Mouse (Mus musculus) intestine, embryonic 15.5 days (tissue): ENCODE measurements around the gene Fa2h. TPM values are rescaled to one million over a fixed set of nuclear protein-coding genes. Genes with fewer than 3 reads are reported as not detected.
A peak's percentile ranks its signal among the peaks of the same experiment; 100 is the strongest.
"Not testable (repeated sequence)": the region's sequence is repeated elsewhere in the genome, so short reads cannot be mapped to it uniquely, and the experiment has no call there.

ENCODE experiments used
- ATAC-seq: fragments of 200-750 bp; cut with Nextera tagmentation; 2 replicates; pipeline ENCODE4 v1.8.0; 2017; ENCODE audit warnings: moderate TSS enrichment, moderate library complexity
- H3K27ac ChIP-seq: fragments of 300-500 bp; sonication (generic); 2 replicates; pipeline ENCODE4 v1.5.1; 2015; ENCODE audit warnings: mild to moderate bottlenecking, inconsistent platforms
- H3K27me3 ChIP-seq: fragments of 300-500 bp; sonication (generic); replicated peaks from 2 replicates; pipeline ENCODE4 v1.6.1; 2015; ENCODE audit warnings: inconsistent platforms
- H3K36me3 ChIP-seq: fragments of 300-500 bp; sonication (generic); 2 replicates; pipeline ENCODE4 v1.6.1; 2015; ENCODE audit warnings: inconsistent platforms
- H3K4me1 ChIP-seq: fragments of 300-500 bp; sonication (generic); replicated peaks from 2 replicates; pipeline ENCODE4 v1.6.1; 2015; ENCODE audit warnings: inconsistent platforms
- H3K4me2 ChIP-seq: fragments of 300-500 bp; sonication (generic); replicated peaks from 2 replicates; pipeline ENCODE4 v1.6.1; 2015; ENCODE audit warnings: mild to moderate bottlenecking, inconsistent platforms
- H3K4me3 ChIP-seq: fragments of 300-500 bp; sonication (generic); replicated peaks from 2 replicates; pipeline ENCODE4 v1.5.1; 2015; ENCODE audit warnings: inconsistent platforms
- H3K9ac ChIP-seq: fragments of 300-500 bp; sonication (generic); 2 replicates; pipeline ENCODE4 v1.6.1; 2015; ENCODE audit warnings: inconsistent platforms
- H3K9me3 ChIP-seq: fragments of 300-500 bp; sonication (generic); 2 replicates; pipeline ENCODE4 v1.6.1; 2016; ENCODE audit warnings: inconsistent platforms
- WGBS: fragments of 180-500 bp; shearing (Covaris S2); methylation state at CpG from one replicate; pipeline ENCODE4 v1.1.7; 2015; 5-methylcytosine and 5-hydroxymethylcytosine counted together
- polyA plus RNA-seq: library from polyadenylated mRNA; unstranded; fragments of >200 nt; fragmentation: Nextera tagmentation; extraction: Ambion mirVana; gene quantifications from 2 replicates; pipeline ENCODE4 v1.2.1, GENCODE M21; 2015

Fa2h gene
- polyA plus RNA-seq, 1 experiment from 2014 or later, result 1.2 TPM

- Histone ChIP-seq H3K9me3 (no peaks in the 10 kb centered on the region), H3K4me2 (no peak overlapping the region), H3K27ac (no peak overlapping the region), H3K9ac (no peak overlapping the region), H3K4me3 (no peak overlapping the region), H3K27me3 (no peaks in the 10 kb centered on the region), H3K36me3 (no peaks in the 10 kb centered on the region), H3K4me1 (no peaks in the 10 kb centered on the region)
- WGBS, result 81% methylated on average over 3 of the region's 3 CpGs
- no peak; the same call in 1 of the 2 replicates for ATAC-seq
Measured at GRCm38 (mm10) chr8:111312758-111313162, 80.9 kb downstream of the Fa2h start.

GRCm38 (mm10) chr8:111310006-111310405 lies 83.6 kb downstream of the Fa2h start:
- H3K4me2 ChIP-seq, H3K4me3 ChIP-seq, H3K27ac ChIP-seq, ATAC-seq, H3K9me3 ChIP-seq, H3K9ac ChIP-seq, H3K4me1 ChIP-seq, H3K27me3 ChIP-seq, H3K36me3 ChIP-seq: not testable (repeated sequence)
- 91% methylated on average over 15 of the region's 15 CpGs for WGBS

DNA sequence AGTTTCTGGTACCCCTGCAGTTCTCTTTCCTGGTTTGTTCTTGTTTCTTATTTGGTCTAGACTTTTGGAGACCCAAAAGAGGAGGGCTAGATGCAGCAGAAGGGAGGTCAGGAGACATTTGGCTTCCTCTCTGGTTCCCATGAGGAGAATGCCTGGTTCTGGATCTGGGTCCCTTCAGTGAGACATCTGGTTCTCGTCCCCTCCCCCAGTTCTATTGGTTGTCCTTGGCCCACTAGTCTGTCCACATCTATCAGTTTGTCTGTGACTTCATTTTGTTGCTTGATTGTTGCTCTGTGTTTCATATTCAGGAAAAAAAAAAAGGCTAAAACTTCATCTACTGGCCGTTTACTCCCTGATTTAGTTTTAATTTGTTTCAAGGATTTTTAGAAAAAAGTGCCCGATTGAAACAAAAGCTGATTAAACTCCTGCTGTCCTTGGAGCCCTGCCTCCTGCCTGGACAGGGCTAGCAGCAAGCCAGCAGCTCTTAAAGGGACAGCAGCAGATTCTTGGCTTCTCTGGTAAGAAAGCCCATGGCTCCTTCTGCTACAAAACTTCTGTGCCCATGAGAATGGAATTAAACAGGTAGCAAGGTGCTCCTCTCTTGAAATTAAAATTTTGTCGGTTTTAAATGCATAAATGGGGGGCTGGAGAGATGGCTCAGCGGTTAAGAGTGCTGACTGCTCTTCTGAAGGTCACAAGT lies 88.4 kb downstream of the Fa2h start:
- no peak overlapping the region for H3K27ac ChIP-seq
- no peak overlapping the region for H3K4me3 ChIP-seq
- no peaks in the 10 kb centered on the region for H3K36me3 ChIP-seq
- H3K9me3 ChIP-seq, result no peaks in the 10 kb centered on the region
- no peak overlapping the region for H3K4me2 ChIP-seq
- no peaks in the 10 kb centered on the region for H3K4me1 ChIP-seq
- 30% methylated on average over 5 of the region's 5 CpGs for WGBS
- ATAC-seq, result no peak
- no peak overlapping the region; the same call in 1 of the 2 replicates for H3K9ac ChIP-seq
- no peaks in the 10 kb centered on the region for H3K27me3 ChIP-seq

DNA sequence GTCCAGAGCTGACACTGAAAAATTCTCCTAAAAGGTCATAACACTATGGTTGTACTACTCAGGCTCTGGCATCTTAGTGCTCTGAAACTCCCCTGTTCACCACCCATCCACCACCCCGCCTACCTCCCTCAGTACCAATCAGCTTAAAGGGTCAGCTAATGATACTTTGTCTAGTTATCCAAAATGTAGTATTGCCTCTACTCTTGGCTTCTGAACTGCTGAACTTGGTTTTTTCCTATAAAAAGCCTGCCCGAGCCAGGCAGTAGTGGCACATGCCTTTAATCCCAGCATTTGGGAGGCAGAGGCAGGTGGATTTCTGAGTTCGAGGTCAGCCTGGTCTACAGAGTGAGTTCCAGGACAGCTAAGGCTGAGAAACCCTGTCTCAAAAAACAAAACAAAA lies 89.3 kb downstream of the Fa2h start:
- H3K4me1 ChIP-seq, result no peaks in the 10 kb centered on the region
- no peak overlapping the region for H3K4me3 ChIP-seq
- 94% methylated on average over 3 of the region's 3 CpGs for WGBS
- no peaks in the 10 kb centered on the region for H3K36me3 ChIP-seq
- no peak overlapping the region for H3K4me2 ChIP-seq
- H3K27me3 ChIP-seq, result no peaks in the 10 kb centered on the region
- ATAC-seq, result no peak
- H3K9ac ChIP-seq, result no peak overlapping the region
- H3K27ac ChIP-seq, result no peak overlapping the region
- H3K9me3 ChIP-seq, result no peaks in the 10 kb centered on the region

- H3K4me1 ChIP-seq, H3K27ac ChIP-seq, H3K27me3 ChIP-seq, H3K36me3 ChIP-seq, ATAC-seq, H3K4me3 ChIP-seq, H3K4me2 ChIP-seq, H3K9ac ChIP-seq, H3K9me3 ChIP-seq: not testable (repeated sequence)
- WGBS, result 75% methylated on average over 5 of the region's 5 CpGs
Measured at GRCm38 (mm10) chr8:111303076-111303803, 90.4 kb downstream of the Fa2h start.

- H3K27me3 ChIP-seq, result no peaks in the 10 kb centered on the region
- peak overlapping the region; percentile 54 for H3K4me2 ChIP-seq
- H3K4me1 ChIP-seq, result peaks cover 5% of the 10 kb centered on the region; the same call in 1 of the 2 replicates
- no peak overlapping the region for H3K9ac ChIP-seq
- H3K27ac ChIP-seq, result peak overlapping the region; percentile 69
- peaks cover 5% of the 10 kb centered on the region; the same call in 1 of the 2 replicates for H3K36me3 ChIP-seq
- WGBS, result 67% methylated on average over 11 of the region's 11 CpGs
- no peaks in the 10 kb centered on the region for H3K9me3 ChIP-seq
- H3K4me3 ChIP-seq, result peak overlapping the region; percentile 90
- no peak for ATAC-seq
Measured at GRCm38 (mm10) chr8:111300597-111301546, 92.8 kb downstream of the Fa2h start.

DNA sequence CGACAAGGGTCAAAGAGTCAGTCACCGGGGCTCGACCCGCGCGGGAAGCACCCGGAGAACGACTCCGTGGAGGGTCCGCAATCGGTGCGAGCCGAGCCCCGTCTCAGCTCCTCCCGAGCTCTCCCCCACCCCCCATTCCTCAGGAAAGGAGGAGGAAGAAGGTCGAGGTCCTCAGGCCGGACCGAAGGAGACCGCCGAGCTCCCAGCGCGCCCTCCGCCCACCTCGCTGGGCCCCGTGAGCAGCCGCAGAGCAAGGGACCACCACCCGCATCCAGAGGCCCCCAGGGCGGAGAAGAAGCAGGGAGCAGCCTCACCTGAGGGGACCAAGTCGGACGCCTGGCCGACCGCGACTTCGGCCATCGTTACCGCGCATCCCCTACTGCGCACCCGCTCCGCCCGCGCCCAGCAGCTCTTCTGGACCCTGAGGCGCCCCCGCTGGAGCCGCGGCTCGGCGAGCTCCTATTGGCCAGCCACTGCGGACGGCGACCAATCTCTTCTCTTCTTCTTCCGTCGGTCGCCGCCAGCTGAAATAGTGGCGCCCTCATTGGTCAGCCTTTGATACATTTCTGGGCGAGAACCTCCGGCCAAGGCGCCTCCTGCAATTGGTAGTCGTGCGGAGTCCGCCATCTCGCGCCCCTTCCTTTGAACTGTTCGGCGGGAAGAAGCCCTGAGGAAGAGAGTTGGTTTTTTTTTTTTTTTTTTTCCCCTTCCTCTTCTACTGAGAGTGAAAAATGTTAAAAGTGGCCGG lies 93.6 kb downstream of the Fa2h start, which contains the start of gene Rfwd3:
Rfwd3 (minus strand) TSS at position 402 of the 748 bp plus-strand sequence.
- H3K4me3 ChIP-seq, result peak within 1 kb of the TSS; percentile 90
- H3K9ac ChIP-seq, result peak within 1 kb of the TSS; percentile 89
- no peaks in the 10 kb centered on the region for H3K9me3 ChIP-seq
- WGBS, result under 1% methylated on average over 66 of the region's 67 CpGs
- no peaks in the 10 kb centered on the region for H3K27me3 ChIP-seq
- H3K36me3 ChIP-seq, result peaks cover 7% of the 10 kb centered on the region
- peak within 1 kb of the TSS; percentile 93 for H3K27ac ChIP-seq
- H3K4me2 ChIP-seq, result peak within 1 kb of the TSS; percentile 60
- peaks cover 5% of the 10 kb centered on the region; the same call in 1 of the 2 replicates for H3K4me1 ChIP-seq
- peak; percentile 99 for ATAC-seq

DNA sequence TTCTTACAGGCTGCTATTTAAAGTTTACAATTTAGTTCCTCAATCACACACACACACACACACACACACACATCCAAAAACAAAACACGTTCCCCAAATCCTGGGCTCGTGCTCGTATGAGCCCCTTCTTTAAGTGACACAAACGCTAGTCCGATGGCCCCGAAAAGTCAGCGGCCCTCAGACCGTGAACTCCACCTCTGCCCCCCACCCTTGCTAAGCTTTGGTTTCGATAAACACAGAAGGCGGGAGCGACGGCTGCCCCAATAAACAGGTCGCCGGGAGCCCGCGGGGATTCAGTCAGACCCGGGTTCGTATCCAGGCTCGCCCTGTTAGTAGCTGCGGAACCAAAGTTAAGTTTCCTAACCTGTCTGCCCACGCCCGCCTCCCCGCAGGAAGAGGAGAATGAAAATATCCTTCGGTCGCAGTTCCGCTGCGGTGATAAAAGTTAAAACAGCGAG lies 94.2 kb downstream of the Fa2h start:
- WGBS, result under 1% methylated on average over 28 of the region's 28 CpGs
- H3K4me3 ChIP-seq, result peak overlapping the region; percentile 90
- peaks cover 5% of the 10 kb centered on the region; the same call in 1 of the 2 replicates for H3K4me1 ChIP-seq
- H3K9me3 ChIP-seq, result no peaks in the 10 kb centered on the region
- ATAC-seq, result peak; percentile 37
- H3K9ac ChIP-seq, result peak overlapping the region; percentile 89
- peak overlapping the region; percentile 60 for H3K4me2 ChIP-seq
- H3K36me3 ChIP-seq, result peaks cover 9% of the 10 kb centered on the region
- H3K27me3 ChIP-seq, result no peaks in the 10 kb centered on the region
- H3K27ac ChIP-seq, result peak overlapping the region; percentile 93

- Histone ChIP-seq H3K4me1 (peaks cover 5% of the 10 kb centered on the region; the same call in 1 of the 2 replicates), H3K4me2 (0 out of 2 replicates have a peak overlapping the region, but pooled peaks have one; percentile 3), H3K27ac (no peak overlapping the region), H3K9me3 (no peaks in the 10 kb centered on the region), H3K4me3 (no peak overlapping the region), H3K9ac (no peak overlapping the region), H3K36me3 (peaks cover 13% of the 10 kb centered on the region), H3K27me3 (no peaks in the 10 kb centered on the region)
- 85% methylated on average over 1 of the region's 1 CpGs for WGBS
- no peak for ATAC-seq
Measured at GRCm38 (mm10) chr8:111298011-111298410, 95.6 kb downstream of the Fa2h start.
